Mouse (Mus musculus): ENCODE results near the gene P2rx1.

GRCm38 (mm10) chr11:73013981-73014380 lies 15.1 kb downstream of the P2rx1 start:
- TF ChIP-seq GATA1 (IDR thresholded peaks at IDR 0.05; ENCODE audit: low read length) (no peak), TAL1 (IDR thresholded peaks at IDR 0.05; ENCODE audit: low read length) (no peak)

Data from erythroblast, embryonic 14.5 days (primary cell).